Mouse (Mus musculus): ENCODE data around the gene Mrgprh. TPM values are rescaled to one million over a fixed set of nuclear protein-coding genes. Genes with fewer than 3 reads are reported as not detected.

Gene Mrgprh
- polyA plus RNA-seq, 1 experiment: not detected

GRCm38 (mm10) chr17:12925001-12925400 lies 49.2 kb downstream of the Mrgprh start:
- Histone ChIP-seq H3K4me1 (ENCODE audit: control insufficient read depth, insufficient read depth, low read length) (no peaks in the 10 kb centered on the region), H3K27ac (ENCODE audit: insufficient read depth, low read depth, low read length) (no peak overlapping the region), H3K4me3 (ENCODE audit: insufficient read depth, low read depth, low read length) (no peak overlapping the region)
- WGBS: 87% methylated on average over 3 of the region's 3 CpGs
- TF ChIP-seq CTCF (IDR thresholded peaks at IDR 0.05; ENCODE audit: insufficient read depth, low read depth, low read length) (no peak), POLR2A (IDR thresholded peaks at IDR 0.05; ENCODE audit: insufficient read depth, low read depth, low read length) (no peak)

GRCm38 (mm10) chr17:12925703-12926180 lies 49.9 kb downstream of the Mrgprh start:
- Histone ChIP-seq H3K4me1 (ENCODE audit: control insufficient read depth, insufficient read depth, low read length) (no peaks in the 10 kb centered on the region), H3K4me3 (ENCODE audit: insufficient read depth, low read depth, low read length) (no peak overlapping the region), H3K27ac (ENCODE audit: insufficient read depth, low read depth, low read length) (no peak overlapping the region)
- WGBS: 91% methylated on average over 8 of the region's 8 CpGs
- no peak for TF ChIP-seq POLR2A (IDR thresholded peaks at IDR 0.05; ENCODE audit: insufficient read depth, low read depth, low read length)
- no peak for TF ChIP-seq CTCF (IDR thresholded peaks at IDR 0.05; ENCODE audit: insufficient read depth, low read depth, low read length)

Other genes with a start within 250 kb of the Mrgprh start
- not detected in 2 replicates for gene Slc22a1, start 200.2 kb upstream of the Mrgprh start, polyA plus RNA-seq (2012; ENCODE audit: insufficient read depth, insufficient read length, low replicate concordance, missing spikeins)
- gene Igf2r, start 106.4 kb upstream of the Mrgprh start, polyA plus RNA-seq (2012; ENCODE audit: insufficient read depth, insufficient read length, low replicate concordance, missing spikeins): 51.4 TPM in 1 of 2 replicates, not detected in the other
- not detected in 2 replicates for gene Mas1, start 7.9 kb upstream of the Mrgprh start, polyA plus RNA-seq (2012; ENCODE audit: insufficient read depth, insufficient read length, low replicate concordance, missing spikeins)
- gene Pnldc1, start 34.2 kb downstream of the Mrgprh start, polyA plus RNA-seq (2012; ENCODE audit: insufficient read depth, insufficient read length, low replicate concordance, missing spikeins): not detected in 2 replicates
- 471 TPM in 1 of 2 replicates, not detected in the other for gene Tcp1, start 39.7 kb downstream of the Mrgprh start, polyA plus RNA-seq (2012; ENCODE audit: insufficient read depth, insufficient read length, low replicate concordance, missing spikeins)
- not detected in 2 replicates for gene Mrpl18, start 40.3 kb downstream of the Mrgprh start, polyA plus RNA-seq (2012; ENCODE audit: insufficient read depth, insufficient read length, low replicate concordance, missing spikeins)
- gene Acat3, start 64.6 kb downstream of the Mrgprh start, polyA plus RNA-seq (2012; ENCODE audit: insufficient read depth, insufficient read length, low replicate concordance, missing spikeins): not detected in 2 replicates
- not detected in 2 replicates for gene Acat2, start 84.7 kb downstream of the Mrgprh start, polyA plus RNA-seq (2012; ENCODE audit: insufficient read depth, insufficient read length, low replicate concordance, missing spikeins)
- gene Wtap, start 118.1 kb downstream of the Mrgprh start, polyA plus RNA-seq (2012; ENCODE audit: insufficient read depth, insufficient read length, low replicate concordance, missing spikeins): not detected in 2 replicates
- 78.0 TPM in 1 of 2 replicates, not detected in the other for gene Sod2, start 130.8 kb downstream of the Mrgprh start, polyA plus RNA-seq (2012; ENCODE audit: insufficient read depth, insufficient read length, low replicate concordance, missing spikeins)
- gene Gpr31b, start 176.3 kb downstream of the Mrgprh start, polyA plus RNA-seq (2012; ENCODE audit: insufficient read depth, insufficient read length, low replicate concordance, missing spikeins): not detected in 2 replicates
- gene Tcp10b, start 185.1 kb downstream of the Mrgprh start, polyA plus RNA-seq (2012; ENCODE audit: insufficient read depth, insufficient read length, low replicate concordance, missing spikeins): not detected in 2 replicates